Mouse (Mus musculus) heart, embryonic 10.5 days (tissue): ENCODE results near the gene Gm21680. TPM values are rescaled to one million over a fixed set of nuclear protein-coding genes. Genes with fewer than 3 reads are reported as not detected.
"Not testable (repeated sequence)": the region's sequence is repeated elsewhere in the genome, so short reads cannot be mapped to it uniquely, and the experiment has no call there.

Experiments used
- DNase-seq: peaks from one replicate; pipeline ENCODE4 v3.0.0-alpha.2; 2017; ENCODE audit warnings: low spot score
- H3K27ac ChIP-seq: fragments of 300-500 bp; sonication (generic); 2 replicates; pipeline ENCODE4 v1.5.1; 2016; ENCODE audit warnings: mild to moderate bottlenecking
- H3K27me3 ChIP-seq: fragments of 300-500 bp; sonication (generic); 2 replicates; pipeline ENCODE4 v1.6.1; 2016; ENCODE audit warnings: mild to moderate bottlenecking; ENCODE audit not compliant: poor library complexity, insufficient read depth, severe bottlenecking
- H3K36me3 ChIP-seq: fragments of 300-500 bp; sonication (generic); 2 replicates; pipeline ENCODE4 v1.6.1; 2016; ENCODE audit warnings: mild to moderate bottlenecking, moderate library complexity
- H3K4me1 ChIP-seq: fragments of 300-500 bp; sonication (generic); 2 replicates; pipeline ENCODE4 v1.6.1; 2016; ENCODE audit warnings: mild to moderate bottlenecking
- H3K4me3 ChIP-seq: fragments of 300-500 bp; sonication (generic); 2 replicates; pipeline ENCODE4 v1.5.1; 2016; ENCODE audit warnings: mild to moderate bottlenecking, moderate library complexity
- H3K9me3 ChIP-seq: fragments of 300-500 bp; sonication (generic); 2 replicates; pipeline ENCODE4 v1.6.1; 2016; ENCODE audit warnings: mild to moderate bottlenecking, moderate library complexity
- WGBS: fragments of 180-500 bp; shearing (Covaris S2); methylation state at CpG from one replicate; pipeline ENCODE4 v1.1.7; 2016; 5-methylcytosine and 5-hydroxymethylcytosine counted together
- polyA plus RNA-seq: library from polyadenylated mRNA; unstranded; fragments of >200 nt; fragmentation: Nextera tagmentation; extraction: Ambion mirVana; gene quantifications from 2 replicates; pipeline ENCODE4 v1.2.1, GENCODE M21; 2016

Gm21680 gene
- 0.09 and 0.20 TPM in 2 replicates for polyA plus RNA-seq

- not testable (repeated sequence) for DNase-seq, H3K4me3 ChIP-seq, H3K9me3 ChIP-seq, H3K36me3 ChIP-seq, H3K4me1 ChIP-seq, H3K27me3 ChIP-seq, H3K27ac ChIP-seq
- no CpG with 5 or more reads among the region's 2 CpGs for WGBS
Observed at GRCm38 (mm10) chr5:25972563-25972962, at the start of gene Gm21680. TSS of gene Gm21680 (minus strand) at chr5:25972663.

- not testable (repeated sequence) for H3K27ac ChIP-seq, H3K4me1 ChIP-seq, H3K36me3 ChIP-seq, H3K4me3 ChIP-seq, H3K9me3 ChIP-seq, DNase-seq
- WGBS = 52% methylated on average over 7 of the region's 7 CpGs
- peaks cover 10% of the 10 kb centered on the region for H3K27me3 ChIP-seq
Observed at GRCm38 (mm10) chr5:26007697-26008096, 35.2 kb upstream of the Gm21680 start.

GRCm38 (mm10) chr5:26006937-26007695 lies 34.7 kb upstream of the Gm21680 start:
- not testable (repeated sequence) for H3K9me3 ChIP-seq, H3K36me3 ChIP-seq, H3K27ac ChIP-seq, H3K4me1 ChIP-seq
- Histone ChIP-seq H3K4me3 (peak overlapping the region; percentile 51), H3K27me3 (peaks cover 10% of the 10 kb centered on the region)
- 14% methylated on average over 45 of the region's 45 CpGs for WGBS
- peak; percentile 83 for DNase-seq

- DNase-seq, H3K27ac ChIP-seq, H3K4me3 ChIP-seq, H3K36me3 ChIP-seq, H3K9me3 ChIP-seq, H3K4me1 ChIP-seq: not testable (repeated sequence)
- H3K27me3 ChIP-seq = peaks cover 10% of the 10 kb centered on the region
- WGBS = 92% methylated on average over 1 of the region's 2 CpGs
Observed at GRCm38 (mm10) chr5:26004698-26005097, 32.2 kb upstream of the Gm21680 start, which contains the start of gene Gm1979. TSS of gene Gm1979 (minus strand) at chr5:26004798.

DNA sequence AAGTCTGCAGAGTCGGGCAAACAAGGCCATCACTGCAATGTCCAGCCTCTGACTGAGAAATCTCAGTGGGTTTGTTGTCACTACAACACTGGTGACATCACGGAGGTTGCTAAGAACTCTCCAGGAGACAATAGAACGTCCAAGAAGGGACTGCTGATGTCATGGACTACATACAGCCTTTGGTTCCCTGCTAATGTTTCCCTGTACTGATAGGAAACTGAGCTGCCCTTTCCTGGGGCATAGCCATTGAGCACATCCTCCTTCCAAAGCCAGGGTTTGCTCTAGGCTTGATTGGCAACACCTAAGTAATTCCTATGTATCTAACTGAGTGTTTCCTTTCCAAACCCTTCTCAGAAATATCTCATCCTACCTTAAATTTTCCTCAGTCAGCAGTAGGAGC lies 16.1 kb upstream of the Gm21680 start, which contains the start of gene Gm21698:
Gene Gm21698 (minus strand): TSS at position 101 of the 400 bp plus-strand sequence.
- H3K4me1 ChIP-seq, DNase-seq, H3K36me3 ChIP-seq, H3K4me3 ChIP-seq, H3K27me3 ChIP-seq, H3K9me3 ChIP-seq, H3K27ac ChIP-seq: not testable (repeated sequence)
- no CpG with 5 or more reads among the region's 3 CpGs for WGBS

GRCm38 (mm10) chr5:25957050-25957449 lies 15.4 kb downstream of the Gm21680 start:
- 40% methylated on average over 17 of the region's 17 CpGs for WGBS
- H3K27ac ChIP-seq, H3K4me1 ChIP-seq, DNase-seq, H3K36me3 ChIP-seq, H3K9me3 ChIP-seq: not testable (repeated sequence)
- H3K4me3 ChIP-seq = peak overlapping the region; percentile 42
- peaks cover 12% of the 10 kb centered on the region; the same call in 1 of the 2 replicates for H3K27me3 ChIP-seq

DNA sequence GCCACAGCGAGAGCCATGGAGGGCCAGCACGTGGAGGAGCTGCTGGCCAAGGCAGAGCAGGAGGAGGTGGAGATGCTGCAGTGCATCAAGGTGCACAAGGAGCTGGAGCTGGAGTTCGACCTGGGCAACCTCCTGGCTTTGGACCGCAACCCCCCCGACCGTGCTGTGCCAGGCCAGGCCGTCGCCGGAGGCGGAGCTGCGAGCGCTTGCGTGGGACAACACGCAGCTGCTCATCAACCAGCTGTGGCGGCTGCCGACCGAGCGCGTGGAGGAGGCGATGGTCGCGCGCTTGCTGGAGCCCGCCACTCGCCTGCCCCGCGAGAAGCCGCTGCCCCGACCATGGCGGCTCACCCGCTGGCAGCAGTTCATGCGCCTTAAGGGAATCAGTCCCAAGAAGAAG lies 15.9 kb downstream of the Gm21680 start:
- DNase-seq = peak; percentile 73
- Histone ChIP-seq H3K4me3 (peak overlapping the region; percentile 42), H3K27me3 (peaks cover 12% of the 10 kb centered on the region; the same call in 1 of the 2 replicates)
- not testable (repeated sequence) for H3K36me3 ChIP-seq, H3K9me3 ChIP-seq, H3K27ac ChIP-seq, H3K4me1 ChIP-seq
- 21% methylated on average over 32 of the region's 32 CpGs for WGBS

DNA sequence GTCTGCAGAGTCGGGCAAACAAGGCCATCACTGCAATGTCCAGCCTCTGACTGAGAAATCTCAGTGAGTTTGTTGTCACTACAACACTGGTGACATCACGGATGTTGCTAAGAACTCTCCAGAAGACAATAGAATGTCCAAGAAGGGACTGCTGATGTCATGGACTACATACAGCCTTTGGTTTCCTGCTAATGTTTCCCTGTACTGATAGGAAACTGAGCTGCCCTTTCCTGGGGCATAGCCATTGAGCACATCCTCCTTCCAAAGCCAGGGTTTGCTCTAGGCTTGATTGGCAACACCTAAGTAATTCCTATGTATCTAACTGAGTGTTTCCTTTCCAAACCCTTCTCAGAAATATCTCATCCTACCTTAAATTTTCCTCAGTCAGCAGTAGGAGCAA lies 18.1 kb downstream of the Gm21680 start, which contains the start of gene Gm21671:
Gene Gm21671 (minus strand): TSS at position 101 of the 400 bp plus-strand sequence.
- peaks cover 12% of the 10 kb centered on the region; the same call in 1 of the 2 replicates for H3K27me3 ChIP-seq
- H3K4me1 ChIP-seq, H3K27ac ChIP-seq, DNase-seq, H3K4me3 ChIP-seq, H3K36me3 ChIP-seq, H3K9me3 ChIP-seq: not testable (repeated sequence)
- WGBS = 72% methylated on average over 2 of the region's 2 CpGs

GRCm38 (mm10) chr5:25945391-25945790 lies 27.1 kb downstream of the Gm21680 start:
- not testable (repeated sequence) for H3K4me3 ChIP-seq, H3K4me1 ChIP-seq, H3K27ac ChIP-seq, H3K9me3 ChIP-seq, H3K27me3 ChIP-seq, H3K36me3 ChIP-seq
- 80% methylated on average over 2 of the region's 2 CpGs for WGBS
- DNase-seq = peak; percentile 69

DNA sequence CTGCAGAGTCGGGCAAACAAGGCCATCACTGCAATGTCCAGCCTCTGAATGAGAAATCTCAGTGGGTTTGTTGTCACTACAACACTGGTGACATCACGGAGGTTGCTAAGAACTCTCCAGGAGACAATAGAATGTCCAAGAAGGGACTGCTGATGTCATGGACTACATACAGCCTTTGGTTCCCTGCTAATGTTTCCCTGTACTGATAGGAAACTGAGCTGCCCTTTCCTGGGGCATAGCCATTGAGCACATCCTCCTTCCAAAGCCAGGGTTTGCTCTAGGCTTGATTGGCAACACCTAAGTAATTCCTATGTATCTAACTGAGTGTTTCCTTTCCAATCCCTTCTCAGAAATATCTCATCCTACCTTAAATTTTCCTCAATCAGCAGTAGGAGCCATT lies 30.2 kb downstream of the Gm21680 start, which contains the start of gene Gm21663:
Gene Gm21663 (minus strand): TSS at position 101 of the 400 bp plus-strand sequence.
- H3K4me3 ChIP-seq, H3K9me3 ChIP-seq, H3K27me3 ChIP-seq, H3K36me3 ChIP-seq, H3K27ac ChIP-seq, DNase-seq, H3K4me1 ChIP-seq: not testable (repeated sequence)
- 47% methylated on average over 2 of the region's 2 CpGs for WGBS

Other genes starting within 250 kb of the Gm21680 start
- 22.7 and 40.6 TPM in 2 replicates for gene Actr3b, start 212.7 kb downstream of the Gm21680 start, polyA plus RNA-seq
- not detected in 2 replicates for gene Gm21663, start 30.3 kb downstream of the Gm21680 start, polyA plus RNA-seq
- 0.15 TPM in 1 of 2 replicates, not detected in the other for gene Gm21671, start 18.2 kb downstream of the Gm21680 start, polyA plus RNA-seq
- gene Gm21698, start 16.0 kb upstream of the Gm21680 start, polyA plus RNA-seq = 0.26 TPM in 1 of 2 replicates, not detected in the other
- 0.14 and 0.18 TPM in 2 replicates for gene Gm1979, start 32.1 kb upstream of the Gm21680 start, polyA plus RNA-seq
- gene Gm5862, start 50.3 kb upstream of the Gm21680 start, polyA plus RNA-seq = 0.14 TPM in 1 of 2 replicates, not detected in the other
- 0.05 and 0.26 TPM in 2 replicates for gene Speer4a, start 66.9 kb upstream of the Gm21680 start, polyA plus RNA-seq
- not detected in 2 replicates for gene Gm7347, start 85.9 kb upstream of the Gm21680 start, polyA plus RNA-seq
- gene Gm10471, start 116.6 kb upstream of the Gm21680 start, polyA plus RNA-seq = not detected in 2 replicates
- 0.33 TPM in 1 of 2 replicates, not detected in the other for gene 5031410I06Rik, start 132.7 kb upstream of the Gm21680 start, polyA plus RNA-seq
- gene Gm10220, start 148.8 kb upstream of the Gm21680 start, polyA plus RNA-seq = not detected in 2 replicates